39 mouse cellular contexts compared by ENCODE assay signal in genomic region chr6:87045507-87045906, GRCm38 (mm10). TPM values are rescaled to one million over a fixed set of nuclear protein-coding genes. Genes with fewer than 3 reads are reported as not detected.
"Had no signal": no experiment of that assay in that cellular context is flagged by ENCODE, and none has a peak within 500 bp of the region (broad histone marks: within the 10 kb centered on the region; RNA-seq: fewer than 3 reads in every experiment).

No protein-coding gene starts in this region.

- H3K9ac ChIP-seq: limb, embryonic 12.5 days; limb, embryonic 13.5 days; limb, embryonic 15.5 days; liver, embryonic 12.5 days; liver, embryonic 13.5 days; liver, embryonic 14.5 days; liver, embryonic 15.5 days; liver, postnatal 0 days; lung, embryonic 14.5 days; lung, embryonic 15.5 days; midbrain, embryonic 12.5 days; midbrain, embryonic 13.5 days; midbrain, embryonic 15.5 days; neural tube, embryonic 12.5 days; neural tube, embryonic 13.5 days had no signal

- DNase-seq: left cerebral cortex, postnatal 4 days; liver; liver, embryonic 13.5 days; liver, postnatal 0 days; lung, adult 2 months; lung, embryonic 14.5 days; lung, postnatal 10 days; lung, postnatal 14 days; lung, postnatal 36 days; lung, postnatal 4 days; midbrain, embryonic 14.5 days had no signal

- H3K4me2 ChIP-seq: limb, embryonic 12.5 days; limb, embryonic 15.5 days; liver, embryonic 11.5 days; liver, embryonic 12.5 days; liver, embryonic 13.5 days; liver, embryonic 15.5 days; lung, embryonic 15.5 days; midbrain, embryonic 12.5 days; midbrain, embryonic 13.5 days; midbrain, embryonic 15.5 days; neural tube, embryonic 12.5 days; neural tube, embryonic 13.5 days had no signal

- H3K27me3 ChIP-seq: limb, embryonic 12.5 days; limb, embryonic 13.5 days; limb, embryonic 15.5 days; liver, embryonic 12.5 days; liver, embryonic 13.5 days; liver, embryonic 15.5 days; lung, embryonic 15.5 days; megakaryocyte, embryonic 14.5 days; midbrain, embryonic 12.5 days; midbrain, embryonic 13.5 days; midbrain, embryonic 15.5 days; neural tube, embryonic 12.5 days; neural tube, embryonic 13.5 days had no signal

- ATAC-seq: liver, embryonic 12.5 days; liver, postnatal 0 days; lung, postnatal 0 days; midbrain, embryonic 13.5 days; midbrain, embryonic 15.5 days; midbrain, embryonic 16.5 days had no signal

- H3K36me3 ChIP-seq: neural tube, embryonic 12.5 days had no signal

- H3K27ac ChIP-seq: limb, embryonic 10.5 days; limb, embryonic 12.5 days; limb, embryonic 13.5 days; limb, embryonic 15.5 days; liver, embryonic 12.5 days; liver, embryonic 14.5 days; liver, embryonic 15.5 days; lung, embryonic 15.5 days; macrophage; midbrain, embryonic 10.5 days; midbrain, embryonic 12.5 days; midbrain, embryonic 13.5 days; midbrain, embryonic 15.5 days; neural tube, embryonic 12.5 days; neural tube, embryonic 13.5 days had no signal

- H3K9me3 ChIP-seq: limb, embryonic 10.5 days; limb, embryonic 12.5 days; limb, embryonic 13.5 days; limb, embryonic 15.5 days; liver, embryonic 12.5 days; liver, embryonic 13.5 days; liver, embryonic 15.5 days; lung, embryonic 15.5 days; megakaryocyte, embryonic 14.5 days; midbrain, embryonic 10.5 days; midbrain, embryonic 12.5 days; midbrain, embryonic 13.5 days; midbrain, embryonic 15.5 days; neural tube, embryonic 12.5 days; neural tube, embryonic 13.5 days had no signal

- H3K4me3 ChIP-seq: limb, embryonic 10.5 days; limb, embryonic 12.5 days; limb, embryonic 13.5 days; liver, embryonic 12.5 days; liver, embryonic 13.5 days; liver, embryonic 15.5 days; lung, embryonic 15.5 days; megakaryocyte, embryonic 14.5 days; midbrain, embryonic 10.5 days; midbrain, embryonic 12.5 days; midbrain, embryonic 13.5 days; midbrain, embryonic 15.5 days; myocyte; neural tube, embryonic 12.5 days; neural tube, embryonic 13.5 days had no signal

RNA-seq across cellular contexts. Expression of gene D6Ertd527e, which starts 59.0 kb away (rescaled TPM):
- total RNA-seq: left cerebral cortex, postnatal 10 days; left cerebral cortex, postnatal 14 days; left cerebral cortex, postnatal 25 days; left cerebral cortex, postnatal 36 days; liver, adult 2 months; megakaryocyte progenitor cell, adult 5-6 weeks; megakaryocyte-erythroid progenitor cell, adult 5-6 weeks had no signal
- polyA plus RNA-seq: liver, adult 2 months; liver, embryonic 13.5 days; liver, embryonic 15.5 days; liver, embryonic 16.5 days; liver, postnatal 0 days; midbrain, embryonic 12.5 days; midbrain, embryonic 14.5 days; midbrain, embryonic 15.5 days had no signal
